Mouse (Mus musculus): ENCODE results near the gene Scrt2. TPM values are rescaled to one million over a fixed set of nuclear protein-coding genes. Genes with fewer than 3 reads are reported as not detected.
A peak's percentile ranks its signal among the peaks of the same experiment; 100 is the strongest.

Gene Scrt2
- polyA plus RNA-seq, 1 experiment from 2014 or later: 1.9 TPM

- Histone ChIP-seq H3K4me2 (ENCODE audit: low read depth, low read length) (no peak overlapping the region), H3K4me3 (ENCODE audit: low read depth, low read length) (no peak overlapping the region)
- peak; percentile 32; the same call in 1 of the 2 replicates for ATAC-seq (replicated peaks; ENCODE audit: insufficient number of reproducible peaks, low FRiP score, low TSS enrichment, low read depth)
Observed at GRCm38 (mm10) chr2:152069941-152070340, 11.4 kb upstream of the Scrt2 start.

GRCm38 (mm10) chr2:152074521-152074920, 6.8 kb upstream of the Scrt2 start:
- Histone ChIP-seq H3K4me2 (ENCODE audit: low read depth, low read length) (no peak overlapping the region), H3K27me3 (ENCODE audit: control insufficient read depth, insufficient read depth, low read length) (peaks cover 7% of the 10 kb centered on the region), H3K9me3 (replicated peaks; ENCODE audit: control insufficient read depth, low read length) (no peaks in the 10 kb centered on the region), H3K36me3 (replicated peaks; ENCODE audit: control insufficient read depth, insufficient read depth, low read depth, low read length) (no peaks in the 10 kb centered on the region), H3K4me1 (ENCODE audit: control insufficient read depth, insufficient read depth, low read length) (no peaks in the 10 kb centered on the region), H3K9ac (replicated peaks; ENCODE audit: low read length) (no peak overlapping the region), H3K27ac (replicated peaks; ENCODE audit: low read depth, low read length) (no peak overlapping the region), H3K4me3 (ENCODE audit: low read depth, low read length) (no peak overlapping the region)
- WGBS: 88% methylated on average over 2 of the region's 2 CpGs
- ATAC-seq (replicated peaks; ENCODE audit: insufficient number of reproducible peaks, low FRiP score, low TSS enrichment, low read depth): no peak
- no peak for DNase-seq (ENCODE audit: low spot score)

More at GRCm38 (mm10) chr2:152069941-152070340, 11.4 kb upstream of the Scrt2 start:
- H3K27me3 ChIP-seq (ENCODE audit: control insufficient read depth, insufficient read depth, low read length): no peaks in the 10 kb centered on the region
- 58% methylated on average over 2 of the region's 2 CpGs for WGBS
- no peaks in the 10 kb centered on the region for H3K9me3 ChIP-seq (replicated peaks; ENCODE audit: control insufficient read depth, low read length)
- H3K9ac ChIP-seq (replicated peaks; ENCODE audit: low read length): no peak overlapping the region
- H3K36me3 ChIP-seq (replicated peaks; ENCODE audit: control insufficient read depth, insufficient read depth, low read depth, low read length): no peaks in the 10 kb centered on the region
- no peaks in the 10 kb centered on the region for H3K4me1 ChIP-seq (ENCODE audit: control insufficient read depth, insufficient read depth, low read length)
- H3K27ac ChIP-seq (replicated peaks; ENCODE audit: low read depth, low read length): no peak overlapping the region
- DNase-seq (ENCODE audit: low spot score): no peak

- Histone ChIP-seq H3K4me1 (ENCODE audit: control insufficient read depth, insufficient read depth, low read length) (no peaks in the 10 kb centered on the region), H3K27ac (replicated peaks; ENCODE audit: low read depth, low read length) (no peak overlapping the region), H3K36me3 (replicated peaks; ENCODE audit: control insufficient read depth, insufficient read depth, low read depth, low read length) (no peaks in the 10 kb centered on the region), H3K4me2 (ENCODE audit: low read depth, low read length) (no peak overlapping the region), H3K9me3 (replicated peaks; ENCODE audit: control insufficient read depth, low read length) (no peaks in the 10 kb centered on the region), H3K9ac (replicated peaks; ENCODE audit: low read length) (no peak overlapping the region), H3K27me3 (ENCODE audit: control insufficient read depth, insufficient read depth, low read length) (peaks cover 10% of the 10 kb centered on the region), H3K4me3 (ENCODE audit: low read depth, low read length) (no peak overlapping the region)
- ATAC-seq (replicated peaks; ENCODE audit: insufficient number of reproducible peaks, low FRiP score, low TSS enrichment, low read depth) (no peak), DNase-seq (ENCODE audit: low spot score) (no peak)
- 57% methylated on average over 9 of the region's 9 CpGs for WGBS
Observed at GRCm38 (mm10) chr2:152075294-152075889, 5.9 kb upstream of the Scrt2 start.

GRCm38 (mm10) chr2:152077337-152077736, 4.0 kb upstream of the Scrt2 start:
- ATAC-seq (replicated peaks; ENCODE audit: insufficient number of reproducible peaks, low FRiP score, low TSS enrichment, low read depth) (no peak), DNase-seq (ENCODE audit: low spot score) (no peak)
- H3K9ac ChIP-seq (replicated peaks; ENCODE audit: low read length): no peak overlapping the region
- H3K4me3 ChIP-seq (ENCODE audit: low read depth, low read length): no peak overlapping the region
- no peaks in the 10 kb centered on the region for H3K36me3 ChIP-seq (replicated peaks; ENCODE audit: control insufficient read depth, insufficient read depth, low read depth, low read length)
- no peak overlapping the region for H3K4me2 ChIP-seq (ENCODE audit: low read depth, low read length)
- no peak overlapping the region for H3K27ac ChIP-seq (replicated peaks; ENCODE audit: low read depth, low read length)
- WGBS: 71% methylated on average over 3 of the region's 3 CpGs
- H3K4me1 ChIP-seq (ENCODE audit: control insufficient read depth, insufficient read depth, low read length): peaks cover 8% of the 10 kb centered on the region
- H3K27me3 ChIP-seq (ENCODE audit: control insufficient read depth, insufficient read depth, low read length): peaks cover 20% of the 10 kb centered on the region
- no peaks in the 10 kb centered on the region for H3K9me3 ChIP-seq (replicated peaks; ENCODE audit: control insufficient read depth, low read length)

- 1% methylated on average over 61 of the region's 81 CpGs for WGBS
Observed at GRCm38 (mm10) chr2:152081641-152082448, 516 bp downstream of the Scrt2 start.

GRCm38 (mm10) chr2:152082456-152083285, 1.3 kb downstream of the Scrt2 start:
- Histone ChIP-seq H3K9me3 (replicated peaks; ENCODE audit: control insufficient read depth, low read length) (no peaks in the 10 kb centered on the region), H3K27me3 (ENCODE audit: control insufficient read depth, insufficient read depth, low read length) (peaks cover 33% of the 10 kb centered on the region), H3K27ac (replicated peaks; ENCODE audit: low read depth, low read length) (no peak overlapping the region), H3K9ac (replicated peaks; ENCODE audit: low read length) (peak overlapping the region; percentile 51), H3K36me3 (replicated peaks; ENCODE audit: control insufficient read depth, insufficient read depth, low read depth, low read length) (no peaks in the 10 kb centered on the region), H3K4me3 (ENCODE audit: low read depth, low read length) (peak overlapping the region; percentile 40), H3K4me2 (ENCODE audit: low read depth, low read length) (peak overlapping the region; percentile 71; the same call in 1 of the 2 replicates), H3K4me1 (ENCODE audit: control insufficient read depth, insufficient read depth, low read length) (peaks cover 8% of the 10 kb centered on the region)
- no peak; the same call in 1 of the 2 replicates for ATAC-seq (replicated peaks; ENCODE audit: insufficient number of reproducible peaks, low FRiP score, low TSS enrichment, low read depth)
- no peak for DNase-seq (ENCODE audit: low spot score)
- WGBS: 19% methylated on average over 7 of the region's 7 CpGs

More at GRCm38 (mm10) chr2:152081641-152082448, 516 bp downstream of the Scrt2 start:
- Histone ChIP-seq H3K9me3 (replicated peaks; ENCODE audit: control insufficient read depth, low read length) (no peaks in the 10 kb centered on the region), H3K4me3 (ENCODE audit: low read depth, low read length) (peak overlapping the region; percentile 40), H3K27me3 (ENCODE audit: control insufficient read depth, insufficient read depth, low read length) (peaks cover 36% of the 10 kb centered on the region), H3K9ac (replicated peaks; ENCODE audit: low read length) (peak overlapping the region; percentile 51), H3K27ac (replicated peaks; ENCODE audit: low read depth, low read length) (peak overlapping the region; percentile 59; the same call in 1 of the 2 replicates), H3K36me3 (replicated peaks; ENCODE audit: control insufficient read depth, insufficient read depth, low read depth, low read length) (no peaks in the 10 kb centered on the region), H3K4me2 (ENCODE audit: low read depth, low read length) (peak overlapping the region; percentile 71), H3K4me1 (ENCODE audit: control insufficient read depth, insufficient read depth, low read length) (peaks cover 8% of the 10 kb centered on the region)
- ATAC-seq (replicated peaks; ENCODE audit: insufficient number of reproducible peaks, low FRiP score, low TSS enrichment, low read depth) (peak; percentile 75), DNase-seq (ENCODE audit: low spot score) (peak; percentile 88)

GRCm38 (mm10) chr2:152083411-152083810, 2.1 kb downstream of the Scrt2 start:
- H3K27ac ChIP-seq (replicated peaks; ENCODE audit: low read depth, low read length): no peak overlapping the region
- no peak overlapping the region for H3K9ac ChIP-seq (replicated peaks; ENCODE audit: low read length)
- H3K4me3 ChIP-seq (ENCODE audit: low read depth, low read length): no peak overlapping the region
- no peaks in the 10 kb centered on the region for H3K9me3 ChIP-seq (replicated peaks; ENCODE audit: control insufficient read depth, low read length)
- H3K36me3 ChIP-seq (replicated peaks; ENCODE audit: control insufficient read depth, insufficient read depth, low read depth, low read length): no peaks in the 10 kb centered on the region
- H3K27me3 ChIP-seq (ENCODE audit: control insufficient read depth, insufficient read depth, low read length): peaks cover 33% of the 10 kb centered on the region
- DNase-seq (ENCODE audit: low spot score): no peak
- ATAC-seq (replicated peaks; ENCODE audit: insufficient number of reproducible peaks, low FRiP score, low TSS enrichment, low read depth): no peak
- 65% methylated on average over 4 of the region's 4 CpGs for WGBS
- H3K4me2 ChIP-seq (ENCODE audit: low read depth, low read length): no peak overlapping the region; the same call in 1 of the 2 replicates
- peaks cover 8% of the 10 kb centered on the region for H3K4me1 ChIP-seq (ENCODE audit: control insufficient read depth, insufficient read depth, low read length)

Measured in embryonic facial prominence, embryonic 11.5 days (tissue).